Mouse (Mus musculus) heart, embryonic 13.5 days (tissue): Measurements from ENCODE around the gene Bach2. TPM values are rescaled to one million over a fixed set of nuclear protein-coding genes. Genes with fewer than 3 reads are reported as not detected.

ENCODE experiments used
- ATAC-seq: fragments of 200-750 bp; cut with Nextera tagmentation; 2 replicates; pipeline ENCODE4 v1.8.0; 2017; ENCODE audit warnings: moderate TSS enrichment; ENCODE audit not compliant: insufficient number of reproducible peaks, low FRiP score, low TSS enrichment; ENCODE audit errors: extremely low read depth
- H3K27ac ChIP-seq: fragments of 300-500 bp; sonication (generic); replicated peaks from 2 replicates; pipeline ENCODE4 v1.5.1; 2015; ENCODE audit warnings: moderate library complexity, mild to moderate bottlenecking, inconsistent platforms
- H3K27me3 ChIP-seq: fragments of 300-500 bp; sonication (generic); replicated peaks from 2 replicates; pipeline ENCODE4 v1.6.1; 2015; ENCODE audit warnings: mild to moderate bottlenecking, inconsistent platforms
- H3K36me3 ChIP-seq: fragments of 300-500 bp; sonication (generic); 2 replicates; pipeline ENCODE4 v1.6.1; 2015; ENCODE audit warnings: mild to moderate bottlenecking, inconsistent platforms
- H3K4me1 ChIP-seq: fragments of 300-500 bp; sonication (generic); 2 replicates; pipeline ENCODE4 v1.6.1; 2015; ENCODE audit warnings: inconsistent platforms
- H3K4me2 ChIP-seq: fragments of 300-500 bp; sonication (generic); 2 replicates; pipeline ENCODE4 v1.6.1; 2015; ENCODE audit warnings: inconsistent platforms, mild to moderate bottlenecking, moderate library complexity
- H3K4me3 ChIP-seq: fragments of 300-500 bp; sonication (generic); 2 replicates; pipeline ENCODE4 v1.5.1; 2015; ENCODE audit warnings: moderate library complexity, mild to moderate bottlenecking, inconsistent platforms
- H3K9ac ChIP-seq: fragments of 300-500 bp; sonication (generic); 2 replicates; pipeline ENCODE4 v1.6.1; 2015; ENCODE audit warnings: inconsistent platforms, mild to moderate bottlenecking, moderate library complexity
- H3K9me3 ChIP-seq: fragments of 300-500 bp; sonication (generic); 2 replicates; pipeline ENCODE4 v1.6.1; 2016; ENCODE audit warnings: inconsistent platforms
- WGBS: fragments of 180-500 bp; shearing (Covaris S2); methylation state at CpG from one replicate; pipeline ENCODE4 v1.1.7; 2015; ENCODE audit warnings: mixed read lengths; 5-methylcytosine and 5-hydroxymethylcytosine counted together
- polyA plus RNA-seq: library from polyadenylated mRNA; unstranded; fragments of >200 nt; fragmentation: Nextera tagmentation; extraction: Ambion mirVana; gene quantifications from 2 replicates; pipeline ENCODE4 v1.2.1, GENCODE M21; 2015

The Bach2 gene
- polyA plus RNA-seq, 1 experiment from 2014 or later = 7.0 TPM

GRCm38 (mm10) chr4:32579850-32580249 lies 341.2 kb downstream of the Bach2 start:
- ATAC-seq = no peak
- H3K27me3 ChIP-seq = no peaks in the 10 kb centered on the region
- no peak overlapping the region for H3K4me2 ChIP-seq
- 63% methylated on average over 8 of the region's 8 CpGs for WGBS
- peaks cover 20% of the 10 kb centered on the region for H3K36me3 ChIP-seq
- H3K9ac ChIP-seq = no peak overlapping the region
- H3K4me3 ChIP-seq = no peak overlapping the region
- H3K9me3 ChIP-seq = no peaks in the 10 kb centered on the region
- no peak overlapping the region for H3K27ac ChIP-seq
- peaks cover 7% of the 10 kb centered on the region; the same call in 1 of the 2 replicates for H3K4me1 ChIP-seq

- 65% methylated on average over 6 of the region's 6 CpGs for WGBS
- Histone ChIP-seq H3K9ac (no peak overlapping the region), H3K27me3 (no peaks in the 10 kb centered on the region), H3K4me3 (no peak overlapping the region), H3K9me3 (no peaks in the 10 kb centered on the region), H3K4me2 (no peak overlapping the region), H3K27ac (no peak overlapping the region), H3K36me3 (peaks cover 10% of the 10 kb centered on the region), H3K4me1 (peaks cover 7% of the 10 kb centered on the region; the same call in 1 of the 2 replicates)
- no peak for ATAC-seq
These were observed 345.6 kb downstream of the Bach2 start for GRCm38 (mm10) chr4:32584181-32584580.

- no peaks in the 10 kb centered on the region for H3K36me3 ChIP-seq
- H3K27me3 ChIP-seq = no peaks in the 10 kb centered on the region
- no peak overlapping the region for H3K27ac ChIP-seq
- H3K4me1 ChIP-seq = peaks cover 2% of the 10 kb centered on the region; the same call in 1 of the 2 replicates
- H3K9ac ChIP-seq = no peak overlapping the region
- no peak overlapping the region for H3K4me3 ChIP-seq
- WGBS = 9% methylated on average over 9 of the region's 9 CpGs
- ATAC-seq = no peak
- no peak overlapping the region for H3K4me2 ChIP-seq
- H3K9me3 ChIP-seq = no peaks in the 10 kb centered on the region
These were observed 348.0 kb downstream of the Bach2 start for GRCm38 (mm10) chr4:32586596-32586995.

GRCm38 (mm10) chr4:32587543-32587942 lies 348.9 kb downstream of the Bach2 start:
- ATAC-seq = no peak
- no peak overlapping the region for H3K27ac ChIP-seq
- H3K4me1 ChIP-seq = no peaks in the 10 kb centered on the region
- H3K9me3 ChIP-seq = no peaks in the 10 kb centered on the region
- H3K9ac ChIP-seq = no peak overlapping the region
- no peaks in the 10 kb centered on the region for H3K36me3 ChIP-seq
- H3K27me3 ChIP-seq = no peaks in the 10 kb centered on the region
- no peak overlapping the region for H3K4me3 ChIP-seq
- 82% methylated on average over 5 of the region's 5 CpGs for WGBS
- H3K4me2 ChIP-seq = no peak overlapping the region

- H3K4me2 ChIP-seq = no peak overlapping the region
- no peak overlapping the region for H3K9ac ChIP-seq
- 78% methylated on average over 6 of the region's 6 CpGs for WGBS
- H3K9me3 ChIP-seq = no peaks in the 10 kb centered on the region
- no peaks in the 10 kb centered on the region for H3K4me1 ChIP-seq
- no peak overlapping the region for H3K4me3 ChIP-seq
- H3K36me3 ChIP-seq = no peaks in the 10 kb centered on the region
- ATAC-seq = no peak
- no peaks in the 10 kb centered on the region for H3K27me3 ChIP-seq
- H3K27ac ChIP-seq = no peak overlapping the region
These were observed 349.6 kb downstream of the Bach2 start for GRCm38 (mm10) chr4:32588237-32588636.

GRCm38 (mm10) chr4:32601135-32601534 lies 362.5 kb downstream of the Bach2 start:
- H3K27ac ChIP-seq = no peak overlapping the region
- H3K9ac ChIP-seq = no peak overlapping the region
- ATAC-seq = no peak
- no peak overlapping the region for H3K4me3 ChIP-seq
- H3K9me3 ChIP-seq = no peaks in the 10 kb centered on the region
- whole genome bisulfite sequencing = 27% methylated on average over 12 of the region's 12 CpGs
- 0 out of 2 replicates have a peak, but pooled peaks cover 3% of the 10 kb centered on the region for H3K27me3 ChIP-seq
- H3K4me2 ChIP-seq = no peak overlapping the region
- H3K36me3 ChIP-seq = no peaks in the 10 kb centered on the region
- H3K4me1 ChIP-seq = no peaks in the 10 kb centered on the region

- ATAC-seq = no peak
- WGBS = 54% methylated on average over 3 of the region's 3 CpGs
These were observed 364.1 kb downstream of the Bach2 start, which contains the start of gene Gja10 for GRCm38 (mm10) chr4:32602660-32603059. Gja10 (minus strand) TSS chr4:32602760.

GRCm38 (mm10) chr4:32615034-32615881 lies 376.7 kb downstream of the Bach2 start, which contains the start of gene Casp8ap2:
Casp8ap2 (plus strand) TSS chr4:32615451.
- H3K9me3 ChIP-seq = no peaks in the 10 kb centered on the region
- H3K9ac ChIP-seq = peak within 1 kb of the TSS; percentile 95
- H3K4me1 ChIP-seq = peaks cover 22% of the 10 kb centered on the region
- ATAC-seq = peak; percentile 100
- H3K27me3 ChIP-seq = no peaks in the 10 kb centered on the region
- H3K4me2 ChIP-seq = peak within 1 kb of the TSS; percentile 88
- peaks cover 9% of the 10 kb centered on the region for H3K36me3 ChIP-seq
- peak within 1 kb of the TSS; percentile 95 for H3K4me3 ChIP-seq
- under 1% methylated on average over 67 of the region's 67 CpGs for WGBS
- peak within 1 kb of the TSS; percentile 83 for H3K27ac ChIP-seq

More at GRCm38 (mm10) chr4:32602660-32603059, 364.1 kb downstream of the Bach2 start, which contains the start of gene Gja10:
- H3K4me2 ChIP-seq = no peak within 1 kb of the TSS
- no peaks in the 10 kb centered on the region for H3K36me3 ChIP-seq
- H3K27ac ChIP-seq = no peak within 1 kb of the TSS
- H3K9me3 ChIP-seq = no peaks in the 10 kb centered on the region
- no peak within 1 kb of the TSS for H3K9ac ChIP-seq
- H3K4me1 ChIP-seq = no peaks in the 10 kb centered on the region
- 0 out of 2 replicates have a peak, but pooled peaks cover 3% of the 10 kb centered on the region for H3K27me3 ChIP-seq
- H3K4me3 ChIP-seq = no peak within 1 kb of the TSS

- ATAC-seq = no peak
- Histone ChIP-seq H3K36me3 (peaks cover 31% of the 10 kb centered on the region), H3K4me2 (no peak overlapping the region), H3K4me1 (peaks cover 24% of the 10 kb centered on the region), H3K27me3 (no peaks in the 10 kb centered on the region), H3K4me3 (no peak overlapping the region), H3K9me3 (no peaks in the 10 kb centered on the region), H3K27ac (no peak overlapping the region), H3K9ac (no peak overlapping the region)
These were observed 383.0 kb downstream of the Bach2 start for GRCm38 (mm10) chr4:32621637-32622036.
